Mouse (Mus musculus) mesoderm, embryonic 11.5 days (tissue): ENCODE results near the gene Ppp1r14b.

Source experiments
- DNase-seq: peaks from one replicate; pipeline ENCODE4 v3.0.0-alpha.2; 2012; ENCODE audit warnings: low read depth, low spot score

Ppp1r14b gene

DNA sequence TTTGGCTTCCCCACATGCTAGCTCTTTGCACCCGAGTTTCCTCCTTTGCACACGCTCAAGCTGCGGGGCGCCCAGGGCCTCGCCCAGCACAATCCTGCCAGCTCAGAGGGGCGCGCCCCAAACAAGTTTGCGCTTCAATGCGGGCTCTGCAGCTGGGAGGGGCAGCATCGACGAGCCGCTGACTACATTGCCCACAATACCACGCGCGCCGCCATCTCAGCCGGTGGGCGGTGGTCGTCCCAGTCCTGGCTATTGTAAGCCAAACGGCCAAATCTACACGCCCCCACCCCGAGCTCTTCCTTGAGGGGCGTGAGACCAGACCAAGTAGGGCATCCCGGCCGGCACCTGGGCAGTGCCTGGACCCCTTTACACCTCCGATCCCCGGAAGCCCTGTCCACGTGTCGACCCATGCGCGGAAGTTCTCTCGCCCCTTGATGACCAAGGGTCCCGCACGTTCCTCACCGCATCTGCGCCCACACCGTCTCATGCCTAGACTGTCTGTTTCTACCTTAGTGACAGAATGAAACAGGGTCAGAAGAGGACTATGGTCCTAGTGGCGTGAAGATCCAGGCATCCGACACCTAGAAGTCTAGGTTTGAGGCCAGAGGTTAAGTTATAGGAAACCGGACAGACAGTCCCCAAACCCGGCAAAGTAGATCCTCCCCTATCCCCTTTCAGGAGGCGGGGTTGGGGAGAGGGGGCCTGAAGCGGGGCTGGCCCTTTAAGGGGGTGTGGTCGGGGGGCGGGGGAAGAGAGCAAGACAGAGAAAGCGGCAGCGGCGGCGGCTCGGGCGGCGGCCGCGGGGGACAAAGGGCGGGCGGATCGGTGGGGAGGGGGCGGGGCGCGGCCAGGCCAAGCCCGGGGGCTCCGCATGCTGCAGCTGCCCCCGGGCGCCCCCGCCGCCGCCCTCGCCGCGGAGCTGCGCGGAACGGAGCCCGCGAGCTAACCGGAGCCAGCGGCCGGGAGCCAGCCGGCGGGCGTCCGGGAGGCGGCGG, at the start of gene Ppp1r14b:
Gene Ppp1r14b (plus strand): TSS at position 758 of the 995 bp plus-strand sequence.
- peak; percentile 89 for DNase-seq

DNA sequence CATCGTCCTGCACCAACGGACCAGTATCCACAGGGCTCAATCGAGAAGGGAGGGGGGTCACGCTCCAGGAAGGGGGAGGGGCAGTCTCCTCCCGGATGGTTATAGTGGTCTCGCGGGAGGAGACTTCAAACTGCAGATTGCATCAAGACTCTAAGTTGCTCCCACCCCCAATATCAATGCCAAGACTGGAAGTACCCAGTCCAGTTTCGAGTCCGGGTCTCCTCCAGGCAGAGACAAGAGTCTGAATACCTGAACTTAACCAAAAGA, 49.5 kb upstream of the Ppp1r14b start, which contains the start of gene Catsperz:
Gene Catsperz (minus strand): TSS at position 74 of the 267 bp plus-strand sequence.
- no peak for DNase-seq

DNA sequence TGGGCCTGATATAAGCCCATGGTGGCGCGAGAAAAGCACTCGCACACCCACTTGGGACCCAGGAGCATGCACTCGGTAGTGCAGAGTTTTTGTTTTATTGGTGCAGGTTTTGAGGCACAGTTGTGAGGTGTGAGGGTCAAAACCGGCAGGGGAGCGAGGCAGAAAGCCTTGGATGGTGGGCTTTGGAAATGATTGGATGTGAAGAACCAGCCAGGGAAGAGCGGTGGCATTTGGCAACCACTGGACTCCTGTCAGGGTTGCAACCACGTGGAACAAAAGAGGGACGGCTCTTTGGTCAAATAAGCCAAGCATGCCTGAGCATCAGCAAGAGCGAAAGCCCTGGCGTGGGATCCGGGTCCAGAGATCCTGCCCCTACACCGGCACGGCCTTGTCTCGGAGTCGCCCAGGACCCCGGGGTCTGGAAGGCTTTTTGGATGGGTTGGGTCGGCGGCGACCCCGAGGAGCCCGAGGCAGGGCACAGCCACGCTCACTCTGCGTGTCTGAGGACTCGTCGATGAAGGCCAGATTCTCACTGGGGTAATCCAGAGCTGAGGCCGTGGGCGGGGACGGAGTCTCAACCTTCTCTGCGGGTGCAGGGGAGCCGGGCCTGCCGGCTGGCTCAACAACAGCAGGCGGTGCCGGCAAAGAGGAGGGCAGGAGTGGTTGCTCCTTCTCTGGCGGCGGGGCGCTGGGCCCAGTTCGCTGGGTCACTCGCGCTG, 49.0 kb upstream of the Ppp1r14b start:
- no peak for DNase-seq

DNA sequence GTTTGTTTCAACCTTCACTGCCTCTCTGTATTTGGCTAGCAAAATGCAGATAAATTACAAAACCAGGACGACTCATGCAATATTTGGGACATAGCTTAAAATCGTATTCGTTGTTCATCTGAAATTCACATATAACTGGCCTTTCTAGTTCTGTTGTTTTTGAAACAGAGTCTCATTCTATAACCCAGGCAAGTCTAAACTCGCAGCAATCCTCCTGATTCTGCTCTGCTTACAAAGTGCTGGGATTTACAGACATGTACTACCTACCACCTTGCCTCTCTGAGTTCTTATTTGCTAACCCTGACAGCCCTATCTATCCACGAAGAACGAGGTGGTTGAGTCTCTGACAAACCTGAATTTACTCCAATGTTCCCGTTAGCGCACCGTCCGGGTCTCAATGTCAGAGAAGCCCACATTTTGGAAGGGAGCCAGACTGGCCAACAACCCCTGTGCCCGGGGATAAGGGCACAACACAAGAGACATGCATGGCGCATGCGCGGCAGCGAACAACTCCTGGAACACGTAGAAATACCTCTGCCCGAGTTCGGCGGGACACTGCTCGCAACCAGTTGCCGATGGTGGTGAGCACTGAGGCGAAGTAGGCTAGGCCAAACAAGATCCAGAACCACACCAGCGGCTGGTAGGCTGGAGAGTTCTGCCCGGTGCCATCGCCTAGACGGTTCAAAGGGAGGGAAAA, 48.1 kb upstream of the Ppp1r14b start:
- DNase-seq: no peak

DNA sequence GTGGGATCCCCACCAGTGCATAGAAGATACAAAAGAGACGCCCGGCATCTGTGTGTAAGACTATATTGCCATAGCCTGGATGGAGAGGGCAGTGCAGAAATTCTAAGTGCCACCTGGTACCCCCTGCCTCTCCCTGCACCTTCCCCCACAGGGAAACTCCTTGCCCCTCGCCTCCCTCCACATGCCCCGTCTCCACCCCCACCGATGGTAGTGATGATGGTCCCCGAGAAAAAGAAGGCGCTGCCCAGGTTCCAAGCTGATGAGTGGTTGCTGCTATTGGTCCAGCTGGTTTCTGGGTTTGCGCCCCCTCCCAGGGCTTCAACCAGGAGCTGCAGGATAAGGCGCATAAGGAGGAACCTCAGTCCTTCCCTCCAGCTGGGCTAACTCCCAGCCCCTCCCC, 46.7 kb upstream of the Ppp1r14b start:
- no peak for DNase-seq

DNA sequence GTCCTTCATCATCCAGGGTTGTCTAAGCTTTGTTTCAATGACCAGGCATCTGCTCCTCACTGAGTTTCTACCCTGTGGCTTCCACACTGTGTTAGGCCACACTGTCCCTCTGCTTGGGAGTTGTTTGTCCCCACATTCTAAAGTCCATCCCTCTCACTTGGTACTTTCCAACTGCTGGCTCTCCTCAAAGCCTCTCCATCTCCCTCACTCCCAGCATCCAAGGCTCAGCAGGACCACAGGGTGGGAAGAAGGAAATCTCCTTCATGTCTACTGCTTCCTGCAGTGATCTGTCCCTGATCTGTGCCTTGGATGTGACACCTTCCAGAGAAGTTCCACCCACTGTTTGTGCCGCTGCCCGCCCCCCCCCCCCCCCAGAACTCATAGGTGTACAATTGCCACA, 43.8 kb upstream of the Ppp1r14b start:
- no peak for DNase-seq

DNA sequence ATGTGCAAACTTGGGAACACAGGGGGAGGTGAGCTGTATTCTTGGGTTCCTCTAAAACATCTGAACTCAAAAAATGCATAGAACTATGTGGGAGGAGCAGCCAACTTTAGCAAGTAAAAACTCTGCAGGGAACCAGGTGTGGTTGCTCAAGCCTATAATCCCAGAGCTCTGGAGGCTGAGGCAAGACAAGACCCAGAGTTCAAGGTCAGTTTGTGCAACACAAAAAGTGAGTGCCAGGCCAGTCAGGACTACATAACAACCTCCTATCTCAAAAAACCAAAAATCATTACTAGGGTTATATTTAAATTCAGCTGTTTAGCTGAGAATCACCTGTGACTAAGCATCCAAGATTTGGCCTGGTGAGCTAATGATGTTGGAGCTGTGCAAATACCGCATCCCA, 42.8 kb upstream of the Ppp1r14b start:
- DNase-seq: no peak

DNA sequence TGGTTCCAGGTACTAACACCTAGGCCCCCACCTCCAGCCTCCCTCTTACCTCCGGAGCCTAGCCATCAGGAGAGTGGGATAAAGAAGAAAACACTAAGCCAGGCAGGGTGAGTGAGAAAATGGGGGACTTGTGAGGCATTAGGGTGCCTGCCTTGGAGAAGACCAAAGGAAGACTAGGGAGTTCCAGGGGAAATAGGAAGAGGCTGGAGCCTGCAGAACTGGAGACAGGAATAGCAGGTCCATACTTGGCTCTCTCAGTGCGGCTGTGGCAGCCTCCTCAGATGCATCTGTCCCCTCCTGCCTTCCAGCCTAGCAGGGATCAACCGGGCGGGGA, 41.7 kb upstream of the Ppp1r14b start:
- DNase-seq: no peak

DNA sequence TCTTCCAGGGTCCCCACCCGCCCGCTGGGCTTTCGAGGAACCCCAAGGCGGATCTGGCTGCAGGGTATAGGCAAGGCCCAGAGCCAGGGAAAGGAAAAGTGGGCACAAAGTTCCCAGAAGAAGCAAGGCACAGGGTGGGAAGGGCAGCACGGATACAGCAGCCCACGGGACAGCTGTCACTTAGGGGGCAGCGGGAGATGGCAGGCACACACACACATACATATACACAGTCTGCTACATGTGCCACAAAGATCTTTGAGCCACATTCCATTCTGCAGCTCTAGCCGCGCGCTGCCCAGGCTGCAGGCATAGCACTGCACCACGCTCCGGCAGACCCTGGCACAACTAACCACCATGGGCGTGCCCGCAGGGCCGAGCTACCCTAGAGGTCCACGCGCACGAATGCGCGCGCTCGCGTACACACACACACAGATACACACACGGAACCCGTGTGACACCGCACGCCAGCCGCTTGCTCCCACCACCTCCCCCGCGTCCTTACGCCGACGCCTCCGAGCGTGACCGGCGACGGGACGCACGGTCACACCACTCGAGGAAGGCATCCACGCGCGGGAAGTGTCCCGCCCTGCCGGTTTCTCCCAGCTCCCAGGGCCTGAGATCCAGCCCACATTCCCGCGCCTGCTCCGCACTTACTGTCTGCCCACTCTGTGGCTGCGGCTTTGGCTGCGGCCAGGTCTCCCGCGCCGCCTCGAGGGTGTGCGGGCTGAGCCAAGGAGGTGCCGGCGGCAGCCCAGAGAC, 41.2 kb upstream of the Ppp1r14b start:
- DNase-seq: no peak

DNA sequence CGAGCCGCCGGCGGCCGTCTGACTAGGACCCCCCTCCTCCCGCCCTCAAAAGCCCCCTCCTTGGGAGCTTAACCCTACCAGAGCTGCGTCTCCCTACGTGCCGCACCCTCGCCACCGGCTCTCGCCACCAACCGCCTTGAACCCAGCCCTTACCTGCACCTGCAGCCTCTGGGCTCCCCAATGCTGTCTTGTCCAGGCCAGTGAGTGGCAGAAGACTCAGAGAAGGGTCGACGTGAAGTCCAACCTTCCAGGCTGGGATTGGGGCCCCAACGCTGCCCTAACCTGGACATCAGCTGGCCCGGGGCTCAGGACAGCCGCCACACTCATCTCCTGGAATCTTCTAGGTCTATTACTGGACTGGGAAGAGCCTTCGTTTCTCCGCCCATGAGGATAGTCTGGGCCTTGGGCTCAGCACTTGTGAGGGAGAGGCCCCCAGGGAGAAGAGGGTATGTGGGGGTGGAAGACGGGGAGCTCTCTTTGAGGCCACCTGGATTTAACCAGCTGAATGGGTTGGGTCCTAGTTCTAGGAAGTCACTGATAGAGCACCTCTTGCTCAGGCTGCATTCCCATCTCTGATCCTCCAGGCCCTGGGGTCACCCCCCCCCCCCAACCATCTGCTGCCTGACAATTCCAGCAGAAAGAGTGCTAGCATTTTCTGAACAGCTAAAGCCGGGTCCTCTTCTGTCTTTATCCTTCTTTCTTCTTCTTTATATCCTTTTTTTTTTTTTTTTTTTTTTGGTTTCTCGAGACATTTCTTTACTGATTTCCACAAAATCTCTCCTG, 40.4 kb upstream of the Ppp1r14b start, which contains the start of gene Kcnk4:
Gene Kcnk4 (minus strand): TSS at position 321 of the 783 bp plus-strand sequence.
- no peak for DNase-seq

DNA sequence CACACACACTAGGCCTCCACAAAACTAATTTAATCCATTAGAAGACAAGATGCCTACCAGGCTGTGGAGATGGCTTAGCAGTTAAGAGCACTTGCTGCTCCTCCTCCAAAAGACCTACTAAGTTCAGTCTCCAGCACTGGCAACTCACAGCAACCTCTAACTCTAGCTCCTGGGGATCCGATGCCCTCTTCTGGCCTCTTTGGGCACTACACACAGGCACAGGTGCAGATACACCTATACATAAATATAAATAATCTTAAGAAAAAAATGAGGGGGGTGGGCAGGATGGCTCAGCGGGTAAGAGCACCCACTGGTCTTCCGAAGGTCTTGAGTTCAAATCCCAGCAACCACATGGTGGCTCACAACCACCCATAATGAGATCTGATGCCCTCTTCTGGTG, 38.5 kb upstream of the Ppp1r14b start:
- DNase-seq: no peak

DNA sequence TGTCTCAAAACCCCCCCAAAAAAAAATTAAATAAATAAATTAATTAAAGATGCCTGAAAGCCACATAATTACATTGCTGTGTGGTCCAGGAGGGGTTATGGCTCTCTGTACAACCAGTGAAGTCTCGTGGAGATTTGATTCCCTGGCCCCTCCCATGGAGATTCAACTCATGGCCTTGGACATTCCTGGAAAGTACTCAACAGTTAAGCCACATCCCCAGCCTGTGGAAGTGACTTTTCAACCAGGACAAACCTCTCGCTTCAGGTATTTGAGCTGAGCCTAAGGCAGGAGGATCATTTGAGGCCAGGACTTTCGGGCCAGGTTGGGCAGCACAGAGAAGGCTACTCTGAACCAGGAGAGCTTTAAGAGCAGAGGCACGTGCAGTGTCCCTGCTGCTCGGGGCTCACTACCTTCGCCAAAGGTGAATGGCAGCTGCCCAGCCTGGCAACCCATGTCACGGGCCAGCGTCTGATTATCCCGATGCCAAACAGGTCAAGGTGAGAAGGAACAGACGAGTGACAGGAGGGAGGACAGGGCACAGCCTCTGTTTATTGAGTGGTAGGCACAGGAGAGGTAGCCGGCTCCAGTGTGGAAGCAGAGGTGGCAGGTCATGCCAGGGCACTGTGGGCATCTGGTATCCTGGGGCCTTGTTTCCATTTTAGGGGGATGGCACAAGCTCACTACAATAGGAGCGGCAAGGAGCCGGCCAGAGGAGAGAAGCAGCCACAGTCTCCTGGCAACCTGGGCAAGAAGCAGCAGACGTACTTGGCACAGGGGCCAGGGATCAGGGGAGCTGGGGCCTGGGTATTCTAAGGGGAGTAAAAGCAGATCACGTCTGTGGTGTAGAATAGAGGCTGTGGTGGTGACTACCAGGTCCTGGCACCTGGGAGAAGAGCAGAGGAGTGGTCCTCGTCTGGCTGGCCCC, 37.0 kb upstream of the Ppp1r14b start:
- DNase-seq: no peak

DNA sequence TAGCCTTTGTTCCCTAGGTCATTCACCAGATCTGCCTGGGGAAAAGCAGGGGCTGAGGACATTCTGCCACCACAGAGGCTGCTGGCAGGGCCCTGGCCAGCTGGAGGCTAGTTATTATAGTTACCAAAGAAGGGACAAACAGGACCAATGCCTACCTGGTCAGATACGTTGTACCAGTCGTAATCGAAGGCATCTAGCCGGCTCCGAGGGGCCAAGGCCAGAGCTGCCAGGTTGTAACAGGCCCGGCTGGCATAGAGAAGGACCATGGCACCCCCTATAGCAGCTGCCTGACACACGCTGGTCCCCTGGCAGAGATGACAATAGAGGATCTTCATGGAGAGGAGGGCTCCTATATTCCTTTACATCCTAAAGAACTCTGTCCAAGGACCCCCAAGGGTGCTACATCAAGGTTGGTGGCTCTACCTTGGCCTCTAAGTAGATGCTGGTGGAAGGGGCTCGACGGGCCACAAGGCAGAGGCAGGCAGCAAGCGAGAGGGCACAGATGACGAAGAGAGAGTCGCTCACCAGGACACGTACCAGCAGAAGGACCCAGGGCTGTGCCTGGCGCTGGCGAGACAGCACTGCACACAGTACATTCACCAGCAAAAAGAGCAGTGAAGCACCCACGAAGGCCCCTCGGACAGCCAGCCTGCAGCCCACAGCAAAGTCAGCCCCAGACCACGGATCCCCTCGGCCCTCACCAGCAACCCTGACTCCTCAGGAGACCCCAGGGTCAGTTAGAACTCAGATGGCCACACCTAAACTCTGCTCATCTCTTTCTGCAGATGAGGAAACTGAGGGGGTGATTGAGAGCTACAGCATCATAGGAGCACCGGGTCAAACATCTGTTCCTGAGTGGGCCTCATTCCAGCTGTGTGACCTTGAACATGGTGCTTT, 35.4 kb upstream of the Ppp1r14b start:
- DNase-seq: no peak

DNA sequence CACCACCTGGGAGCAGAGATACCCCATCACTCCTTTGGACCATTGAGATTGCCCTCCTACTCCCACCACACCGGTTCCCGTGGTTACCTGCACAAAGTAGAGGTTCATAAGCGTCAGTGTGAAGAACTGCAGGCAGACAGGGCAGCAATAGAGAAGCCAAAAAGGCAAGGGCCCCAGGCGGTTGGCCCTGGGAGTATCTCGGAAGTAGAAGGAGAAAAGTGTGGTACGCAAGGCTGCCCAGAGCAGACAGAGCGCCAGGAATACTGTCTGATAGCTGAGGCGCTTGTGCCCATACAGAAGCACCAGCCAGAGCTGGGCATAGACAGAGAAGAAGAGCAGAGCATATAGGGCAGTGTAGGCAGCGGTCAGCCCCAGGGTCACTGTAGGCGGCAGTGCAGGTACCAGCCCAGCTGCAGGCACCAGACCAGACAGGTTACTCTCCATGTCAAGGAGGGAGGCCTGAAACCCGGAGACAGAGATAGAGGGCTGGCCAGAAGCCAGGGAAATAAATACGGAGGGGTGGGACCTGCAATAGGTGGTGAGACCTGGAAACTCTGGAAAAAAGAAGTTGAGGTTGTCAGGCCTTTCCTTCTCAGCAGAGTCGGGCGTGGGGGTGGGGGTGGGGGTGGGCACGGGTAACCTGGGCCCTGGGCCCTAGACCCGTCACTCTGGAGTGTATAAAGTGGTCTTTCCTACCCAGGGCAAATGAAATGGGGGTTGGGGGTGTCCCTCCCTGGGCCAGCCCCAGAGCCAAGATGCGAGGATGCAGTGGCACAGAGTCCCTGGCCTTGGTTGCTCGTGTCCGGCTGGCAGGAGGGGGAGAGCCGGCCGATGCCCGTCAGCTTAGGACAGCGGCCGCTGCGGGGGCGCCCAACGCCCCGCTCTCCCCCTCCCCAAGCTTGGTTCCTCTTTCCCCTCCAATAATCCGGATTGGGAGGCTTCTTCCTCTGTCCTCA, 34.1 kb upstream of the Ppp1r14b start:
- DNase-seq: no peak

DNA sequence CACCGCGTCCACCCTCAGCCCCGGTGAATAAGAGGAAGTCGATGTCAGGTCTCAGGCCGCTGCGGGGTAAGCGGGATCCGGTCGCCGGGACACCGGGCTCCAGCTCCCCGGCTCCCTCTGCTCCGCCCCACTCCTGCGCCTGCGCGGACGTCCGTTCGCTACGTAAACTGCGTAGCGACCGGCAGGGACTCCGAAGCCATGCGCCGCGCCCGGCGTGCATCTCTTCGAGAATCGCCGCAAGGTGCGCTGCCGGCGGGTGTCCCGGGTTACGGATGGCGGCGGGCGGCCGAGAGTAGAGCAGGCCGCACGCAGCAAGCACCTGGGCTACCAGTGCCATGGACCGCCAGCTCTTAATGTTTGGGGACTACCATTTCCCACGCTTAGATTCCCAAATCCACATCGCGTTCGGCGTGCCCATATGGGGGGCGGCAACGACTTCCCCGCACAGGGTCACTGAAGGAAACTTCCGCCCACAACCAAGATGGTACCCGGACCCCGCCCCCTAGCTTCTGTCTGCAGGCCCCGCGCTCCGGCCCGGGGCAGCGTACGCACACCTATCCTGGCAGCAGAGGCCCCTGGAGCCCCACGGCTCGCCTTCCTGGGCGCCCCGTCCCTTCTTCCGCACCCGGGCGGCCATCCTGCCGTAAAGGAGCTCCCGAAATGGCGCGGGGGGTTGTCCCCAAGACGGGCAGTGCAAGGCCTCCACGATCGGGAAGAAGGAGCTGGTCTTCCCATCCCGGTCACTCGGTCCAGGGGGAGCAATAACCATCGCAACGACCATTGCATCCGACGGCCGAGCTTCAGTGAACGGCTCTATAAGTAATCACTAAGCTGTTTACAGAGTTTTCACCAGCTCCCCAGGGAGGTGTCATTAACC, 33.2 kb upstream of the Ppp1r14b start, which contains the start of gene Bad:
Gene Bad (plus strand): TSS at position 490 of the 877 bp plus-strand sequence.
- DNase-seq: peak; percentile 95

DNA sequence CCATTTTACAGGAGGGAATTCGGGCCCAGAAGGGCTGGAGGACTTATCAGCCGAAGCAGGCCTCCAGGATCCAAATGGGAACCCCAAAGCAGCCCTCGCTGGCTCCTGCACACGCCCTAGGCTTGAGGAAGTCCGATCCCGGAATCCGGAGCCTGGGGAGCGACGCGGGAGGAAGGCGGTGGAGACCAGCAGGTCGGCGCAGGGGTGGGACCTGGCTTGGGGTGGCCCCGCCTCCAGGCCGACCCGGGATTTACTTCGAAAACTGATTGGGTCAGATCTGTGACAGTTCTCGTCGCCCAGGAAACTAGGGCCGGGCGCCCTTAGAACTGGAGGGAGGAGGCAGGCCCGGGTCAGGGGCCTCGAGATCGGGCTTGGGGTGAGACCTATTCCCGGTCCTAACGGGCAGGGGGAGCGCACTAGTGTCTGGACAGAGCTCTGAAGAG, 32.5 kb upstream of the Ppp1r14b start, which contains the start of gene Gpr137:
Gene Gpr137 (minus strand): TSS at position 232 of the 443 bp plus-strand sequence.
- DNase-seq: peak; percentile 88
